Mouse (Mus musculus): ENCODE data around the gene Gprin1. TPM values are rescaled to one million over a fixed set of nuclear protein-coding genes. Genes with fewer than 3 reads are reported as not detected.

The Gprin1 gene
- polyA plus RNA-seq, 1 experiment from 2014 or later, result 0.27 TPM

DNA sequence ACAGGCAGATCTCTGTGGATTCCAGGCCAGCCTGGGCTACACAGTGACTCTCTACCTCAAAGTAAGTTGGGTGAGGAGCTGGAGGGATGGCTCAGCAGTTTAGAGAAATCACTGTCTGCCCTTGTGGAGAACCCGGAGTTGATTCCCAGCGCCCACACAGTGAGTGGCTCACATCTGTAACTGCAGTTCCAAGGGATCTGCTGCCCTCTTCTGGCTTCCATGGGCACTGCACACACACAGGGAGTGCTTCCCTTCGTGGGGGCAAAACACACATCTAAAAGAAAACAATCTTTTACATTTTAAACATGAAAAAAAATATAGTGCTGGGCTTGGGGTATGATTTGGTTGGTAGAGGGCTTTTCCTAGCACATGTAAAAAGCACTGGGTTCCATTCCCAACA is 26.5 kb downstream of the Gprin1 start:
- H3K27ac ChIP-seq (replicated peaks), result no peak overlapping the region
- H3K9ac ChIP-seq (ENCODE audit: low read length), result no peak overlapping the region
- TF ChIP-seq EP300 (optimal IDR thresholded peaks at IDR 0.05) (no peak), CTCF (IDR thresholded peaks at IDR 0.05; ENCODE audit: low read depth) (peak; percentile 34)
- no peaks in the 10 kb centered on the region for H3K4me1 ChIP-seq (replicated peaks; ENCODE audit: control insufficient read depth, insufficient read depth)
- H3K9me3 ChIP-seq (ENCODE audit: control insufficient read depth, low read length), result 0 out of 2 replicates have a peak, but pooled peaks cover 2% of the 10 kb centered on the region
- DNase-seq (ENCODE audit: low spot score), result no peak
- 81% methylated on average over 3 of the region's 3 CpGs for WGBS
- H3K4me2 ChIP-seq (replicated peaks; ENCODE audit: low read depth), result no peak overlapping the region
- ATAC-seq (ENCODE audit: low FRiP score, low TSS enrichment), result no peak
- no peak overlapping the region for H3K4me3 ChIP-seq (ENCODE audit: low read depth, low read length)
- no peaks in the 10 kb centered on the region for H3K36me3 ChIP-seq (ENCODE audit: control insufficient read depth, insufficient read depth, low read length)
- no peaks in the 10 kb centered on the region for H3K27me3 ChIP-seq (ENCODE audit: control insufficient read depth, insufficient read depth, low read length)

DNA sequence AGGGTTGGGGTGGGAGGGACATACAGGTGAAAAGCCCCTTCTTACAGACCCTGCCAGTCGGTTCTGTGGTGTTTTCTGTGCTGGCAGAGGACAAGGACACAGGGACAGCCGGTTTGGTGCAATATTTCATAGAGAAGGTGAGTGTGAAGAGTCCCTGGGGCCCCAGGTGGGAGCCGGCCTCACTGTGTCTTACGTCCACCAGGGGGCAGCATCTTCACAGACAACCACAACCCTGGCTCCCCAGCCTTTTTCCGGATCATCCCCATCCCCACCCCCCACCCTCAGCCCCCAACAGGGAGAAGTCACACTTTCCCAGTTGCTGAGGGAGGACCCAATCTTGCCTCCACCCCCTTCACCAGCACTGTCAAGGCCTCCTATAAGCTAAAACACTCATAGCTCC is 32.8 kb downstream of the Gprin1 start:
- Histone ChIP-seq H3K9me3 (ENCODE audit: control insufficient read depth, low read length) (no peaks in the 10 kb centered on the region), H3K27ac (replicated peaks) (no peak overlapping the region), H3K27me3 (ENCODE audit: control insufficient read depth, insufficient read depth, low read length) (no peaks in the 10 kb centered on the region), H3K4me2 (replicated peaks; ENCODE audit: low read depth) (no peak overlapping the region), H3K36me3 (ENCODE audit: control insufficient read depth, insufficient read depth, low read length) (no peaks in the 10 kb centered on the region), H3K9ac (ENCODE audit: low read length) (no peak overlapping the region), H3K4me1 (replicated peaks; ENCODE audit: control insufficient read depth, insufficient read depth) (no peaks in the 10 kb centered on the region), H3K4me3 (ENCODE audit: low read depth, low read length) (no peak overlapping the region)
- DNase-seq (ENCODE audit: low spot score) (peak; percentile 55), ATAC-seq (ENCODE audit: low FRiP score, low TSS enrichment) (0 out of 2 replicates have a peak, but pooled peaks have one; percentile 10)
- TF ChIP-seq CTCF (IDR thresholded peaks at IDR 0.05; ENCODE audit: low read depth), result peak; percentile 71
- TF ChIP-seq EP300 (optimal IDR thresholded peaks at IDR 0.05), result no peak
- WGBS, result 1% methylated on average over 5 of the region's 5 CpGs

DNA sequence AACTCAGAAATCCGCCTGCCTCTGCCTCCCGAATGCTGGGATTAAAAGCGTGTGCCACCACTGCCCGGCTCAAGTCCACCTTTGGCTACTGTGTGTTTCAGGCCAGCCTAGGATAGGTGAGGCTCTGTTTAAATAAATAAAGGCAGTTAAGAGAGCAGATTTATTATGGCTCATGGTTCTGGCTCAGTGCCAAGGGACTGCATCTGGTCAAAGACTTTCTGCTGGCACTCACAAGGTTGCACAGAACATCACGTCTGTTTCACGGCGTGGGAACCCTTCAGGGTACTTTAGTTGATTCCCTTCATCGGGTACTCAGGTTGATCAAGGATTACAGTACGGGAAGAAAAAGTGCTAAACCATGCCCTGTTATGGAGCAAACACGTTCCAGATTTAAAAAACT is 34.7 kb downstream of the Gprin1 start:
- no peak for ATAC-seq (ENCODE audit: low FRiP score, low TSS enrichment)
- TF ChIP-seq CTCF (IDR thresholded peaks at IDR 0.05; ENCODE audit: low read depth) (no peak), EP300 (optimal IDR thresholded peaks at IDR 0.05) (no peak)
- Histone ChIP-seq H3K4me2 (replicated peaks; ENCODE audit: low read depth) (no peak overlapping the region), H3K4me3 (ENCODE audit: low read depth, low read length) (no peak overlapping the region), H3K36me3 (ENCODE audit: control insufficient read depth, insufficient read depth, low read length) (no peaks in the 10 kb centered on the region), H3K9me3 (ENCODE audit: control insufficient read depth, low read length) (no peaks in the 10 kb centered on the region), H3K9ac (ENCODE audit: low read length) (no peak overlapping the region), H3K27ac (replicated peaks) (no peak overlapping the region), H3K4me1 (replicated peaks; ENCODE audit: control insufficient read depth, insufficient read depth) (no peaks in the 10 kb centered on the region), H3K27me3 (ENCODE audit: control insufficient read depth, insufficient read depth, low read length) (no peaks in the 10 kb centered on the region)
- no peak for DNase-seq (ENCODE audit: low spot score)
- 57% methylated on average over 10 of the region's 10 CpGs for WGBS

DNA sequence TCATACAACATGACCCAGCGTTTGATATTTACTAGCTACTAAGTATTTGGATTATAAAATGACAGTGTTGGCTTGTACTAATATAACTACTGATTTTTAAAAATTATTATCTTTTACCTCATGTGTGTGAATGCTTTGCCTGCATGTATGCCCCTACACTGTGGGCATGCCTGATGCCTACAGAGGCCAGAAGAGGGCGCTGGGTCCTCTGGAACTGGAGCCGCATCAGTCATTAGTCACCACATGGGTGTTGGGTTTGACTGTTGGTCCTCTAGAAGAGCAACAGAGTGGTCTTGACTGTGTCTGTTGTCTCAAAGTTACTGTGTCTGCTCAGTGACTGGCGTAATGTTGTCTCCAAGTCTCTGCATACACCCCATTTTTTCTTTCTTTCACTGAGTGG is 35.3 kb downstream of the Gprin1 start:
- no peak overlapping the region for H3K9ac ChIP-seq (ENCODE audit: low read length)
- TF ChIP-seq CTCF (IDR thresholded peaks at IDR 0.05; ENCODE audit: low read depth) (peak; percentile 27; the same call in 1 of the 2 replicates), EP300 (optimal IDR thresholded peaks at IDR 0.05) (no peak)
- 41% methylated on average over 4 of the region's 4 CpGs for WGBS

DNA sequence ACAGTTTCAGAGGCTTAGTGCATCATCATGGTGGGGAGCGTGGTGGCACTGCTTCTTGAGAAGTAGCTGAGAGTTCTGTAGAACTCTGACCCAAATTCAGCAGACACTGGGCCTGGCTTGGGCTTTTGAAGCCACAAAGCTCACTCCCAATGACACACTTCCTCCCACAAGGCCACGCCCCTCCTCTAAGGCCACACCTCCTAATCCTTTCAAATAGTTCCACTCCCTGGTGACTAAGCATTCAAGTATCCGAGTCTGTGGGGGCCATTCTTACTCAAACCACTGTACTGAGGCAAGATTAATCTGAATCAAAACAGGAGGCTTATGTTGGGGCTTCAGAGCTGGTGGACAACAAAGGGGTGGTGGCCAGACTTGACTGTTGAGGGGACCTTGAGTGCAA is 38.8 kb downstream of the Gprin1 start:
- Histone ChIP-seq H3K4me1 (replicated peaks; ENCODE audit: control insufficient read depth, insufficient read depth) (no peaks in the 10 kb centered on the region), H3K27me3 (ENCODE audit: control insufficient read depth, insufficient read depth, low read length) (no peaks in the 10 kb centered on the region), H3K36me3 (ENCODE audit: control insufficient read depth, insufficient read depth, low read length) (no peaks in the 10 kb centered on the region), H3K9me3 (ENCODE audit: control insufficient read depth, low read length) (no peaks in the 10 kb centered on the region), H3K27ac (replicated peaks) (no peak overlapping the region), H3K4me3 (ENCODE audit: low read depth, low read length) (no peak overlapping the region), H3K9ac (ENCODE audit: low read length) (no peak overlapping the region), H3K4me2 (replicated peaks; ENCODE audit: low read depth) (no peak overlapping the region)
- TF ChIP-seq EP300 (optimal IDR thresholded peaks at IDR 0.05), result no peak
- TF ChIP-seq CTCF (IDR thresholded peaks at IDR 0.05; ENCODE audit: low read depth), result no peak
- DNase-seq (ENCODE audit: low spot score) (no peak), ATAC-seq (ENCODE audit: low FRiP score, low TSS enrichment) (no peak)
- 73% methylated on average over 3 of the region's 3 CpGs for WGBS

More for the DNA sequence above, 35.3 kb downstream of the Gprin1 start:
- Histone ChIP-seq H3K27me3 (ENCODE audit: control insufficient read depth, insufficient read depth, low read length) (no peaks in the 10 kb centered on the region), H3K4me2 (replicated peaks; ENCODE audit: low read depth) (no peak overlapping the region), H3K27ac (replicated peaks) (no peak overlapping the region), H3K4me1 (replicated peaks; ENCODE audit: control insufficient read depth, insufficient read depth) (no peaks in the 10 kb centered on the region), H3K36me3 (ENCODE audit: control insufficient read depth, insufficient read depth, low read length) (no peaks in the 10 kb centered on the region), H3K9me3 (ENCODE audit: control insufficient read depth, low read length) (no peaks in the 10 kb centered on the region), H3K4me3 (ENCODE audit: low read depth, low read length) (no peak overlapping the region)
- no peak for DNase-seq (ENCODE audit: low spot score)
- ATAC-seq (ENCODE audit: low FRiP score, low TSS enrichment), result no peak

DNA sequence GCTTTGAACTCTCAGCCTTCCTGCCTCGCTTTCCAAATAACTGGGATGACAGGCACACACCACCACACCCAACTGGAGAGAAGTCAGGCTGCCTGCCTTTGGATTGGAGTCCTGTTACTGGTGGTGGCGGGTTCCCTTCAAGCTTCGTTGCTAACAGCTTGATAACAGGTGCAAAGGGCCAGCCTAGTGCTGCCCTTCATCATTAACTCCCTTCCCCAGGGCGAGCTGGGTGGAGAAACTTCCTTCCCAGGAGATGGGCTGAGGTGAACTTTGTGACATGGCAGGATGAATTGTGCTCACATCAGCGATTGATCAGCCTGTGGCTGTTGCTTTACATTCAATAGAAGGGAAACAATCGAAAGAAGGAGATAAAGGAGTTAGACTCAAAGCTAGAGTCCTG is 44.8 kb downstream of the Gprin1 start:
- no peaks in the 10 kb centered on the region for H3K27me3 ChIP-seq (ENCODE audit: control insufficient read depth, insufficient read depth, low read length)
- 36% methylated on average over 6 of the region's 6 CpGs for WGBS
- H3K27ac ChIP-seq (replicated peaks), result no peak overlapping the region
- no peaks in the 10 kb centered on the region for H3K9me3 ChIP-seq (ENCODE audit: control insufficient read depth, low read length)
- TF ChIP-seq EP300 (optimal IDR thresholded peaks at IDR 0.05) (no peak), CTCF (IDR thresholded peaks at IDR 0.05; ENCODE audit: low read depth) (no peak)
- H3K4me3 ChIP-seq (ENCODE audit: low read depth, low read length), result no peak overlapping the region
- ATAC-seq (ENCODE audit: low FRiP score, low TSS enrichment) (no peak), DNase-seq (ENCODE audit: low spot score) (no peak)
- no peak overlapping the region for H3K4me2 ChIP-seq (replicated peaks; ENCODE audit: low read depth)
- no peaks in the 10 kb centered on the region for H3K36me3 ChIP-seq (ENCODE audit: control insufficient read depth, insufficient read depth, low read length)
- no peaks in the 10 kb centered on the region for H3K4me1 ChIP-seq (replicated peaks; ENCODE audit: control insufficient read depth, insufficient read depth)
- H3K9ac ChIP-seq (ENCODE audit: low read length), result no peak overlapping the region

Data from stomach, postnatal 0 days (tissue).